Mouse (Mus musculus) layer of hippocampus, postnatal 10 days (tissue): ENCODE measurements at regions not wholly inside any gene's neighbourhood (a gene's known extent, or its start where the extent isn't known, plus 50 kb on each side); places are given as distances from the start of the nearest gene placed in this dataset.

Experiments
- DNase-seq, 2 experiments: peaks; one replicate each; pipeline ENCODE4 v3.0.0; 2021; ENCODE audit warnings: low spot score in 2 of 2

GRCm38 (mm10) chr12:25168213-25168545 is 71.2 kb upstream of the Id2 start:
- no peak for DNase-seq

- no peak for DNase-seq
These were observed 70.7 kb upstream of the Id2 start for GRCm38 (mm10) chr12:25167504-25168212.

- no peak for DNase-seq
These were observed 69.6 kb upstream of the Id2 start for GRCm38 (mm10) chr12:25166525-25166924.

- DNase-seq, result no peak
These were observed 68.7 kb upstream of the Id2 start for GRCm38 (mm10) chr12:25165650-25166049.

- DNase-seq, result no peak
These were observed 67.8 kb upstream of the Id2 start for GRCm38 (mm10) chr12:25164724-25165123.

- no peak for DNase-seq
These were observed 66.6 kb upstream of the Id2 start for GRCm38 (mm10) chr12:25163541-25163940.

- DNase-seq, result no peak
These were observed 65.9 kb upstream of the Id2 start for GRCm38 (mm10) chr12:25162843-25163242.

GRCm38 (mm10) chr12:25161939-25162338 is 65.0 kb upstream of the Id2 start:
- no peak for DNase-seq

- DNase-seq, result no peak
These were observed 64.3 kb upstream of the Id2 start for GRCm38 (mm10) chr12:25160990-25161843.

- no peak for DNase-seq
These were observed 62.2 kb upstream of the Id2 start for GRCm38 (mm10) chr12:25159091-25159490.

- DNase-seq, result no peak
These were observed 60.3 kb upstream of the Id2 start for GRCm38 (mm10) chr12:25157238-25157637.

GRCm38 (mm10) chr12:25155396-25155795 is 58.5 kb upstream of the Id2 start:
- DNase-seq, result no peak

GRCm38 (mm10) chr12:25148099-25148498 is 51.2 kb upstream of the Id2 start:
- no peak for DNase-seq
